Mouse (Mus musculus) adrenal gland (tissue): ENCODE data around the gene Rnpep.
"Not testable (repeated sequence)": the region's sequence is repeated elsewhere in the genome, so short reads cannot be mapped to it uniquely, and the experiment has no call there.

Experiments
- intact Hi-C: fragments of 180-260 bp; cut with DNase I; formaldehyde crosslinking; loops from one replicate; pipeline ENCODE4 v1.15.1; 2025

Gene Rnpep

GRCm38 (mm10) chr1:135260931-135261330, 23.0 kb downstream of the Rnpep start:
- intact Hi-C loops: no loop called here

- intact Hi-C loops: loop anchor here (2.0 to 5.0 kb wide), 2 partner anchors 86 to 108 kb away; no protein-coding TSS in a partner anchor
Measured at GRCm38 (mm10) chr1:135259128-135259436, 24.8 kb downstream of the Rnpep start.

- intact Hi-C loops: loop anchor here (2.0 to 5.0 kb wide), 2 partner anchors 86 to 109 kb away; no protein-coding TSS in a partner anchor
Measured at GRCm38 (mm10) chr1:135258380-135259127, 25.3 kb downstream of the Rnpep start, which contains the start of gene Elf3. Gene Elf3, minus strand, starts transcription at chr1:135258568.

- intact Hi-C loops: loop anchor here (5.0 kb wide), 1 partner anchor 111 kb away; no protein-coding TSS in a partner anchor
Measured at GRCm38 (mm10) chr1:135256299-135256698, 27.6 kb downstream of the Rnpep start.

- intact Hi-C loops: no loop called here
Measured at GRCm38 (mm10) chr1:135252854-135253253, 31.0 kb downstream of the Rnpep start.

- intact Hi-C loops: no loop called here
Measured at GRCm38 (mm10) chr1:135251405-135251804, 32.5 kb downstream of the Rnpep start.

GRCm38 (mm10) chr1:135250706-135251105, 33.2 kb downstream of the Rnpep start:
- intact Hi-C loops: no loop called here

- intact Hi-C loops: no loop called here
Measured at GRCm38 (mm10) chr1:135248434-135248850, 35.4 kb downstream of the Rnpep start.

- intact Hi-C loops: no loop called here
Measured at GRCm38 (mm10) chr1:135244014-135244413, 39.9 kb downstream of the Rnpep start.

GRCm38 (mm10) chr1:135240206-135240605, 43.7 kb downstream of the Rnpep start:
- intact Hi-C loops: not testable (repeated sequence)

- intact Hi-C loops: no loop called here
Measured at GRCm38 (mm10) chr1:135237131-135237851, 46.6 kb downstream of the Rnpep start.

- intact Hi-C loops: no loop called here
Measured at GRCm38 (mm10) chr1:135234771-135235170, 49.1 kb downstream of the Rnpep start.

- intact Hi-C loops: no loop called here
Measured at GRCm38 (mm10) chr1:135233961-135234360, 49.9 kb downstream of the Rnpep start.

GRCm38 (mm10) chr1:135231878-135232277, 52.0 kb downstream of the Rnpep start:
- intact Hi-C loops: not testable (repeated sequence)

- intact Hi-C loops: no loop called here
Measured at GRCm38 (mm10) chr1:135227339-135227950, 56.4 kb downstream of the Rnpep start.

- intact Hi-C loops: no loop called here
Measured at GRCm38 (mm10) chr1:135224981-135225604, 58.8 kb downstream of the Rnpep start.

- intact Hi-C loops: no loop called here
Measured at GRCm38 (mm10) chr1:135224147-135224546, 59.7 kb downstream of the Rnpep start.

GRCm38 (mm10) chr1:135217607-135218233, 66.2 kb downstream of the Rnpep start:
- intact Hi-C loops: no loop called here

GRCm38 (mm10) chr1:135213772-135214640, 69.9 kb downstream of the Rnpep start:
- intact Hi-C loops: no loop called here
